In the genomic region with DNA sequence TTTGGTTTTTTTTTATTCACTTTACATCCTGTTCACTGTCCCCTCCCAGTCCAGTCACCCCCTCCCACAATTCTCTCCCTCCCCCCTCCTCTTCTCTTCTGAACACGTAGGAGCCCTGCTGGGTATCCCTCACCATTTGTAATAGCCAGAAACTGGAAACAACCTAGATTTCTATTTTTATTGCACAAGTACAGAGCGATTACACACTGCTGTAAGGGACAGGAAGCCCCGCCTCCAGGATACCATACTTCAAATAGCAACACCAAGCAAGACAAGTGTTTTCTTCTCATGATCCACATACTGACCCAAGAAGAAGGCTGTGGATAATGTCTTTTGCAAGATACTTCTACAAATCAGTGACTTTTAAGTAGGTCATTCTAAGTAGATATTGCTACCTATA, we compare ENCODE assay signal across 26 mouse cellular contexts. TPM values are rescaled to one million over a fixed set of nuclear protein-coding genes. Genes with fewer than 3 reads are reported as not detected.
A peak's percentile ranks its signal among the peaks of the same experiment; 100 is the strongest.
DNase-seq lines count a peak whose midpoint lies in the region; ATAC-seq and TF ChIP-seq lines count a peak whose summit lies in the region.
"Had no signal": no experiment of that assay in that cellular context is flagged by ENCODE, and none has a peak within 500 bp of the region (broad histone marks: within the 10 kb centered on the region; RNA-seq: fewer than 3 reads in every experiment).

No protein-coding gene starts in this region.

- H3K4me3 ChIP-seq in heart, adult 2 months = peak overlapping the region; percentile 25
- no peak overlapping the region for H3K4me3 ChIP-seq in heart, embryonic 12.5 days
- no peak overlapping the region for H3K4me3 ChIP-seq in heart, embryonic 14.5 days (ENCODE audit: control insufficient read depth in 1 of 2, insufficient read depth in 1 of 2, low read depth in 1 of 2, low read length in 2 of 2)
- no peak overlapping the region for H3K4me3 ChIP-seq in lung, postnatal 0 days (ENCODE audit: low read depth, low read length)
- H3K4me3 ChIP-seq in intestine, embryonic 15.5 days (replicated peaks) = no peak overlapping the region
- H3K4me3 ChIP-seq: embryonic facial prominence, embryonic 10.5 days; embryonic facial prominence, embryonic 13.5 days; erythroblast, embryonic 14.5 days; forebrain, embryonic 12.5 days; forebrain, embryonic 15.5 days; hindbrain, embryonic 12.5 days; hindbrain, embryonic 15.5 days had no signal

- no peaks in the 10 kb centered on the region for H3K9me3 ChIP-seq in heart, embryonic 12.5 days (replicated peaks)
- no peaks in the 10 kb centered on the region for H3K9me3 ChIP-seq in heart, embryonic 14.5 days (ENCODE audit: control insufficient read depth, low read length)
- H3K9me3 ChIP-seq in lung, postnatal 0 days (ENCODE audit: low read length) = no peaks in the 10 kb centered on the region
- H3K9me3 ChIP-seq in intestine, embryonic 15.5 days = no peaks in the 10 kb centered on the region
- H3K9me3 ChIP-seq: embryonic facial prominence, embryonic 10.5 days; embryonic facial prominence, embryonic 13.5 days; forebrain, embryonic 12.5 days; forebrain, embryonic 15.5 days; hindbrain, embryonic 12.5 days; hindbrain, embryonic 15.5 days had no signal

- H3K4me2 ChIP-seq in heart, embryonic 12.5 days = no peak overlapping the region
- peak overlapping the region; percentile 53 for H3K4me2 ChIP-seq in heart, embryonic 14.5 days (ENCODE audit: low read length)
- no peak overlapping the region for H3K4me2 ChIP-seq in lung, postnatal 0 days (replicated peaks; ENCODE audit: low read depth, low read length)
- no peak overlapping the region for H3K4me2 ChIP-seq in intestine, embryonic 15.5 days (replicated peaks)
- H3K4me2 ChIP-seq: embryonic facial prominence, embryonic 13.5 days; forebrain, embryonic 12.5 days; forebrain, embryonic 15.5 days; hindbrain, embryonic 12.5 days; hindbrain, embryonic 15.5 days had no signal

- no peaks in the 10 kb centered on the region for H3K79me2 ChIP-seq in heart, adult 2 months (replicated peaks; ENCODE audit: control insufficient read depth, insufficient read depth, low read length)

- H3K27me3 ChIP-seq in heart, adult 2 months (ENCODE audit: control insufficient read depth, insufficient read depth, low read length) = no peaks in the 10 kb centered on the region
- peaks cover 4% of the 10 kb centered on the region; the same call in 1 of the 2 replicates for H3K27me3 ChIP-seq in heart, embryonic 12.5 days (replicated peaks)
- no peaks in the 10 kb centered on the region for H3K27me3 ChIP-seq in heart, embryonic 14.5 days (ENCODE audit: control insufficient read depth, insufficient read depth, low read length)
- H3K27me3 ChIP-seq in lung, postnatal 0 days (replicated peaks; ENCODE audit: insufficient read depth, low read length) = no peaks in the 10 kb centered on the region
- H3K27me3 ChIP-seq in intestine, embryonic 15.5 days (replicated peaks) = no peaks in the 10 kb centered on the region
- H3K27me3 ChIP-seq: embryonic facial prominence, embryonic 13.5 days; forebrain, embryonic 12.5 days; forebrain, embryonic 15.5 days; hindbrain, embryonic 12.5 days; hindbrain, embryonic 15.5 days had no signal

- TF ChIP-seq POLR2A in heart, adult 2 months (IDR thresholded peaks at IDR 0.05; ENCODE audit: insufficient read depth, low read depth, low read length) = no peak

- TF ChIP-seq CTCF in heart, adult 2 months (IDR thresholded peaks at IDR 0.05) = no peak
- no peak for TF ChIP-seq CTCF in lung, postnatal 0 days (IDR thresholded peaks at IDR 0.05)

- no peak overlapping the region for H3K9ac ChIP-seq in heart, adult 2 months (ENCODE audit: low read depth, low read length)
- no peak overlapping the region for H3K9ac ChIP-seq in heart, embryonic 12.5 days
- H3K9ac ChIP-seq in heart, embryonic 14.5 days (ENCODE audit: low read length) = no peak overlapping the region
- no peak overlapping the region for H3K9ac ChIP-seq in lung, postnatal 0 days (replicated peaks; ENCODE audit: low read depth)
- H3K9ac ChIP-seq in intestine, embryonic 15.5 days = no peak overlapping the region
- H3K9ac ChIP-seq: embryonic facial prominence, embryonic 13.5 days; forebrain, embryonic 12.5 days; forebrain, embryonic 15.5 days; hindbrain, embryonic 12.5 days; hindbrain, embryonic 15.5 days had no signal

- WGBS in heart, adult 2 months = 24% methylated on average over 3 of the region's 3 CpGs
- WGBS in heart, embryonic 12.5 days = 52% methylated on average over 3 of the region's 3 CpGs
- WGBS in heart, embryonic 14.5 days = 31% methylated on average over 3 of the region's 3 CpGs
- 47% methylated on average over 3 of the region's 3 CpGs for WGBS in lung, postnatal 0 days
- 71% methylated on average over 3 of the region's 3 CpGs for WGBS in intestine, embryonic 15.5 days

- peaks cover 1% of the 10 kb centered on the region; the same call in 1 of the 2 replicates for H3K4me1 ChIP-seq in heart, adult 2 months (ENCODE audit: control insufficient read depth, insufficient read depth, low read length)
- peaks cover 21% of the 10 kb centered on the region for H3K4me1 ChIP-seq in heart, embryonic 12.5 days (replicated peaks)
- H3K4me1 ChIP-seq in heart, embryonic 14.5 days (ENCODE audit: control insufficient read depth in 2 of 2, insufficient read depth in 2 of 2, low read length in 2 of 2) = peaks cover 15 to 27% of the 10 kb centered on the region in 2 experiments
- no peaks in the 10 kb centered on the region for H3K4me1 ChIP-seq in lung, postnatal 0 days (ENCODE audit: insufficient read depth, low read depth, low read length)
- H3K4me1 ChIP-seq in intestine, embryonic 15.5 days (replicated peaks) = no peaks in the 10 kb centered on the region
- H3K4me1 ChIP-seq: embryonic facial prominence, embryonic 10.5 days; embryonic facial prominence, embryonic 13.5 days; forebrain, embryonic 12.5 days; forebrain, embryonic 15.5 days; hindbrain, embryonic 12.5 days; hindbrain, embryonic 15.5 days had no signal

- peak in 1 of 2 experiments; percentile 26 for DNase-seq in heart, adult 2 months
- DNase-seq in heart, postnatal 25 days (ENCODE audit: low spot score) = no peak
- peak; percentile 16 for DNase-seq in lung, postnatal 0 days (ENCODE audit: low spot score)
- no peak for DNase-seq in lung, postnatal 4 days
- DNase-seq: adrenal gland, adult 8-10 months; adrenal gland, postnatal 25 days; cerebellum, adult 11-12 months; cerebellum, adult 8-10 months; cerebellum, postnatal 10 days; cerebellum, postnatal 36 days; embryo, embryonic 11 days; gastrocnemius, postnatal 25 days; kidney, adult 18-20 months; kidney, adult 9 months had no signal

- peak overlapping the region; percentile 81 for H3K27ac ChIP-seq in heart, adult 2 months
- no peak overlapping the region for H3K27ac ChIP-seq in heart, embryonic 12.5 days (ENCODE audit: poor library complexity, severe bottlenecking)
- H3K27ac ChIP-seq in heart, embryonic 14.5 days (replicated peaks in 1 of 2; ENCODE audit: control insufficient read depth in 1 of 2, insufficient read depth in 1 of 2, low read depth in 2 of 2, low read length in 2 of 2) = peak overlapping the region; percentile 14 to 90; a peak in 3 of 4 replicates
- no peak overlapping the region for H3K27ac ChIP-seq in lung, postnatal 0 days (ENCODE audit: low read length)
- H3K27ac ChIP-seq in intestine, embryonic 15.5 days = no peak overlapping the region
- H3K27ac ChIP-seq: embryonic facial prominence, embryonic 10.5 days; embryonic facial prominence, embryonic 13.5 days; forebrain, embryonic 12.5 days; forebrain, embryonic 15.5 days; hindbrain, embryonic 12.5 days; hindbrain, embryonic 15.5 days had no signal

- TF ChIP-seq EP300 in heart, adult 2 months (IDR thresholded peaks at IDR 0.05; ENCODE audit: insufficient read depth, low read depth, low read length) = no peak
- no peak for TF ChIP-seq EP300 in lung, postnatal 0 days (IDR thresholded peaks at IDR 0.05)

- H3K36me3 ChIP-seq in heart, adult 2 months (ENCODE audit: control insufficient read depth, insufficient read depth, low read length) = no peaks in the 10 kb centered on the region
- H3K36me3 ChIP-seq in heart, embryonic 12.5 days = 0 out of 2 replicates have a peak, but pooled peaks cover 3% of the 10 kb centered on the region
- no peaks in the 10 kb centered on the region; the same call in 1 of the 2 replicates for H3K36me3 ChIP-seq in heart, embryonic 14.5 days (ENCODE audit: control insufficient read depth, insufficient read depth, low read length)
- H3K36me3 ChIP-seq in lung, postnatal 0 days (ENCODE audit: insufficient read depth, low read length) = no peaks in the 10 kb centered on the region
- no peaks in the 10 kb centered on the region for H3K36me3 ChIP-seq in intestine, embryonic 15.5 days
- H3K36me3 ChIP-seq: embryonic facial prominence, embryonic 10.5 days; embryonic facial prominence, embryonic 13.5 days; forebrain, embryonic 12.5 days; forebrain, embryonic 15.5 days; hindbrain, embryonic 12.5 days; hindbrain, embryonic 15.5 days had no signal

- intact Hi-C loops in heart, adult 2 months (cut with DNase I) = no loop called here
- intact Hi-C loops in heart, postnatal 25 days (cut with DNase I) = no loop called here

- ATAC-seq in heart, embryonic 12.5 days (ENCODE audit: insufficient number of reproducible peaks, low FRiP score) = no peak
- ATAC-seq in heart, embryonic 14.5 days (ENCODE audit: insufficient number of reproducible peaks, insufficient read depth, low FRiP score, low read depth) = no peak
- no peak for ATAC-seq in lung, postnatal 0 days
- no peak for ATAC-seq in intestine, embryonic 15.5 days
- ATAC-seq: activated CD4-positive, CD25-positive, alpha-beta regulatory T cell, adult 4 months; forebrain, embryonic 15.5 days had no signal

RNA-seq across cellular contexts. Expression of a gene that starts 25.1 kb away (rescaled TPM):
- total RNA-seq in heart, adult 2 months (2021) = 10 to 100 TPM; 18.0 to 22.4 TPM
- 25.0 and 27.6 TPM in 2 replicates for polyA plus RNA-seq in heart, adult 2 months (2012; rRNA removed)
- polyA plus RNA-seq in heart, embryonic 12.5 days (2016; fragmentation: Nextera tagmentation; extraction: Ambion mirVana) = 13.3 and 15.3 TPM in 2 replicates
- 34.1 and 37.6 TPM in 2 replicates for polyA plus RNA-seq in heart, embryonic 14.5 days (2014; fragmentation: Nextera tagmentation; extraction: Ambion mirVana)
- total RNA-seq in heart, postnatal 25 days (2021) = 10 to 100 TPM; 18.4 to 19.5 TPM
- 1.0 TPM in 2 replicates for polyA plus RNA-seq in lung, postnatal 0 days (2015; fragmentation: Nextera tagmentation; extraction: Ambion mirVana)
- 0.06 and 0.19 TPM in 2 replicates for polyA plus RNA-seq in intestine, embryonic 15.5 days (2015; fragmentation: Nextera tagmentation; extraction: Ambion mirVana)
- total RNA-seq: adrenal gland, adult 8-10 months; adrenal gland, postnatal 25 days; hematopoietic stem cell, adult 5-6 weeks had no signal
- polyA plus RNA-seq: activated CD4-positive, CD25-positive, alpha-beta regulatory T cell, adult 4 months; erythroblast, embryonic 14.5 days had no signal

Comparison
In these comparisons a context has a peak if more than half of its experiments do, and no peak if none do; other contexts are left out.
1. H3K27ac ChIP-seq: peak in heart, adult 2 months (single experiment) and heart, embryonic 14.5 days (2 of 2); none in heart, embryonic 12.5 days (single experiment), lung, postnatal 0 days (single experiment) and intestine, embryonic 15.5 days (single experiment).